Mouse (Mus musculus) neural tube, embryonic 14.5 days (tissue): ENCODE data around the gene Atp10a. TPM values are rescaled to one million over a fixed set of nuclear protein-coding genes. Genes with fewer than 3 reads are reported as not detected.

Experiments
- ATAC-seq: fragments of 200-750 bp; cut with Nextera tagmentation; 2 replicates; pipeline ENCODE4 v1.8.0; 2017; ENCODE audit warnings: low read depth, mild to moderate bottlenecking, moderate TSS enrichment, moderate library complexity
- H3K27ac ChIP-seq: fragments of 300-500 bp; sonication (generic); 2 replicates; pipeline ENCODE4 v1.5.1; 2014; ENCODE audit warnings: low read depth, mild to moderate bottlenecking, control low read depth, low read length, moderate library complexity, mixed read lengths
- H3K27me3 ChIP-seq: fragments of 300-500 bp; sonication (generic); 2 replicates; pipeline ENCODE4 v1.6.1; 2014; ENCODE audit warnings: low read length; ENCODE audit not compliant: control insufficient read depth, insufficient read depth
- H3K36me3 ChIP-seq: fragments of 300-500 bp; sonication (generic); 2 replicates; pipeline ENCODE4 v1.6.1; 2014; ENCODE audit warnings: low read length, mixed read lengths; ENCODE audit not compliant: control insufficient read depth, insufficient read depth
- H3K4me1 ChIP-seq: fragments of 300-500 bp; sonication (generic); 2 replicates; pipeline ENCODE4 v1.6.1; 2014; ENCODE audit warnings: low read length; ENCODE audit not compliant: control insufficient read depth, insufficient read depth
- H3K4me2 ChIP-seq: fragments of 300-500 bp; sonication (generic); 2 replicates; pipeline ENCODE4 v1.6.1; 2014; ENCODE audit warnings: mild to moderate bottlenecking, low read depth, low read length, control low read depth
- H3K4me3 ChIP-seq: fragments of 300-500 bp; sonication (generic); 2 replicates; pipeline ENCODE4 v1.5.1; 2014; ENCODE audit warnings: low read depth, low read length, control low read depth, mixed read lengths
- H3K9ac ChIP-seq: fragments of 300-500 bp; sonication (generic); replicated peaks from 2 replicates; pipeline ENCODE4 v1.6.1; 2014; ENCODE audit warnings: low read depth, mild to moderate bottlenecking, control low read depth, low read length, mixed read lengths
- H3K9me3 ChIP-seq: fragments of 300-500 bp; sonication (generic); 2 replicates; pipeline ENCODE4 v1.6.1; 2016; ENCODE audit warnings: low read length; ENCODE audit not compliant: control insufficient read depth
- WGBS: fragments of 180-500 bp; shearing (Covaris S2); extraction: QIAGEN DNeasy Blood & Tissue Kit; methylation state at CpG from one replicate; pipeline ENCODE4 v1.1.7; 2014; 5-methylcytosine and 5-hydroxymethylcytosine counted together
- polyA plus RNA-seq: library from polyadenylated mRNA; unstranded; fragments of >200 nt; fragmentation: Nextera tagmentation; extraction: Ambion mirVana; gene quantifications from 2 replicates; pipeline ENCODE4 v1.2.1, GENCODE M21; 2014

The Atp10a gene
- polyA plus RNA-seq, 1 experiment from 2014 or later = 1.6 TPM

GRCm38 (mm10) chr7:58677111-58677805, 21.3 kb downstream of the Atp10a start:
- Histone ChIP-seq H3K4me1 (no peaks in the 10 kb centered on the region), H3K9me3 (no peaks in the 10 kb centered on the region), H3K4me3 (no peak overlapping the region), H3K9ac (no peak overlapping the region), H3K27ac (no peak overlapping the region), H3K36me3 (no peaks in the 10 kb centered on the region), H3K27me3 (no peaks in the 10 kb centered on the region), H3K4me2 (no peak overlapping the region)
- 71% methylated on average over 5 of the region's 5 CpGs for WGBS
- no peak for ATAC-seq

DNA sequence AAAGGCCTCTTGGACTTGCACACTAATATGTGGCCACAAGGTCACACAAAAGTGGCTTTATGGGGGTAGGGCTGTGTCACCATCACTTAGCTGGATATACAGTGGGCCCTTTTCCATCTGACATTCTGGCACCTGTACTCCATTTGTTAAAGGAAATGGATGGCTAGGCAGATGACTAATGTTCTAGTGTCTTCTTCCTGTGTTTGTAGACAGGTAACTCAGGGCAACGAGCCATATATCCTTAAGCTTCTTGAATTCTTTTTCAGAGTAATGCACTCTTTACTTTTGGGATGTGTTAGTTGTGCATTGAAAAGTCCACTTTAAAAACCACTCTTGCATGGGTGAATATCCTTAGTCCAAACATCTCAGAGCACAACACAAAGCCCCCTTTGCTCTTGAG, 30.0 kb downstream of the Atp10a start:
- H3K9me3 ChIP-seq = no peaks in the 10 kb centered on the region
- H3K27me3 ChIP-seq = no peaks in the 10 kb centered on the region
- no peak for ATAC-seq
- no peak overlapping the region for H3K4me2 ChIP-seq
- no peak overlapping the region for H3K9ac ChIP-seq
- H3K4me3 ChIP-seq = no peak overlapping the region
- WGBS = 91% methylated on average over 1 of the region's 1 CpGs
- H3K36me3 ChIP-seq = no peaks in the 10 kb centered on the region
- H3K4me1 ChIP-seq = no peaks in the 10 kb centered on the region
- H3K27ac ChIP-seq = no peak overlapping the region

GRCm38 (mm10) chr7:58686573-58686972, 30.6 kb downstream of the Atp10a start:
- H3K36me3 ChIP-seq = no peaks in the 10 kb centered on the region
- H3K27ac ChIP-seq = no peak overlapping the region
- H3K9me3 ChIP-seq = no peaks in the 10 kb centered on the region
- 86% methylated on average over 5 of the region's 5 CpGs for WGBS
- ATAC-seq = no peak
- no peaks in the 10 kb centered on the region for H3K4me1 ChIP-seq
- H3K4me3 ChIP-seq = no peak overlapping the region
- no peak overlapping the region for H3K9ac ChIP-seq
- no peak overlapping the region for H3K4me2 ChIP-seq
- no peaks in the 10 kb centered on the region for H3K27me3 ChIP-seq

- Histone ChIP-seq H3K4me2 (no peak overlapping the region), H3K9me3 (no peaks in the 10 kb centered on the region), H3K27ac (no peak overlapping the region), H3K27me3 (no peaks in the 10 kb centered on the region), H3K9ac (no peak overlapping the region), H3K36me3 (no peaks in the 10 kb centered on the region), H3K4me1 (no peaks in the 10 kb centered on the region), H3K4me3 (no peak overlapping the region)
- 95% methylated on average over 2 of the region's 2 CpGs for WGBS
- no peak for ATAC-seq
These were observed 31.0 kb downstream of the Atp10a start for GRCm38 (mm10) chr7:58686997-58687396.

- no peaks in the 10 kb centered on the region for H3K9me3 ChIP-seq
- no peak overlapping the region for H3K4me3 ChIP-seq
- no peaks in the 10 kb centered on the region for H3K27me3 ChIP-seq
- WGBS = 81% methylated on average over 6 of the region's 6 CpGs
- ATAC-seq = no peak
- no peak overlapping the region for H3K9ac ChIP-seq
- H3K27ac ChIP-seq = no peak overlapping the region
- no peaks in the 10 kb centered on the region for H3K36me3 ChIP-seq
- H3K4me1 ChIP-seq = no peaks in the 10 kb centered on the region
- no peak overlapping the region for H3K4me2 ChIP-seq
These were observed 34.3 kb downstream of the Atp10a start for GRCm38 (mm10) chr7:58690069-58690923.

DNA sequence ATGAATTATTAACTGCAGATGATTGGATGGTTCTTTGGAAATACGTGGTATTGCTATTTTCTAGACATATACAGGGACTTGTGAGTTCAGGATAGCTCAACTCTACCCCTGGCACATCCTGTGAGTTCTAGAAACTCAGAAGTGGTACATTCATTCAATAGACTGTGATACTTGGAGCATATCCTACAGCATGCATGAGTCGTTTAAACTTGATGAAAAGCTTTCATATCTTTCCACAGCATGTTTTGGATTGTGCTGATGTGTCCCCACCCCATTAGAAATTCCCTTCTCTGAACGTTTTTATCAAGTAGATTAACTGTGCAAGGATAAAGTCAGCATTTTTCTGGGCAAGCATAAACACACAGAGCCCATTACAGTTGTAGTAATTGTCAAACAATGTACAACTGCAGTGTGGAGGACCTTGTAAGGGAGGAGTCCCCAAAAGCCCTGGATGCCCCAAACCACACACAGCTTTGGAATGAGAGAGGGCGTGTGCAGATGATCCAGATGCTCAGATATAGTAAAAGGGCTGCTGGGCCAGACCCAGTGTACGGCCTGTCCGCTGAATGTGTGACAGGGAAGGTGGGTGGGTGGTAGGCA, 35.1 kb downstream of the Atp10a start:
- H3K4me1 ChIP-seq = no peaks in the 10 kb centered on the region
- no peak for ATAC-seq

DNA sequence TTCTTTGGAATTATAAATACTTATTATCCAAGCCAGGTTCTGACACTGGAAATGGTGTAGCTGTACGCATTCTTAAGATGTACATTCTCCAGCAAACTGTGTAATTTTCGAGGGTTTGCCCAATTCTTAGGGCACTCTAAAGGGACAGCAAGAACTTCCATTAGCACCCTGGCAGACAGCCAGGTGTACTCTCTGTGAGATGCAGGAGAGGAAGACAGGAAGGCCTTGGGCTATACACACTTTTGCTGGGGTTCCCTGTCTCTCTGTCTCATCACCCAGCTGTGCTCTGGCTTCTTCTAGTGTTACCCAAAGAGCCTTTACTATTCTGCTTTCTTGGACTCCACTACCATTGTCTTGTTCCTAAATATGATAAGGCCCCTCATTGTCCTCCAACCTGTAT, 36.7 kb downstream of the Atp10a start:
- H3K27ac ChIP-seq = no peak overlapping the region
- H3K4me3 ChIP-seq = no peak overlapping the region
- H3K4me2 ChIP-seq = no peak overlapping the region
- no peak overlapping the region for H3K9ac ChIP-seq
- H3K4me1 ChIP-seq = no peaks in the 10 kb centered on the region
- no peaks in the 10 kb centered on the region for H3K27me3 ChIP-seq
- H3K9me3 ChIP-seq = no peaks in the 10 kb centered on the region
- WGBS = 81% methylated on average over 2 of the region's 2 CpGs
- ATAC-seq = no peak; the same call in 1 of the 2 replicates
- H3K36me3 ChIP-seq = no peaks in the 10 kb centered on the region

More for the DNA sequence above, 35.1 kb downstream of the Atp10a start:
- 86% methylated on average over 6 of the region's 6 CpGs for WGBS
- H3K27ac ChIP-seq = no peak overlapping the region
- no peak overlapping the region for H3K4me2 ChIP-seq
- H3K27me3 ChIP-seq = no peaks in the 10 kb centered on the region
- no peaks in the 10 kb centered on the region for H3K36me3 ChIP-seq
- H3K9me3 ChIP-seq = no peaks in the 10 kb centered on the region
- no peak overlapping the region for H3K4me3 ChIP-seq
- H3K9ac ChIP-seq = no peak overlapping the region

DNA sequence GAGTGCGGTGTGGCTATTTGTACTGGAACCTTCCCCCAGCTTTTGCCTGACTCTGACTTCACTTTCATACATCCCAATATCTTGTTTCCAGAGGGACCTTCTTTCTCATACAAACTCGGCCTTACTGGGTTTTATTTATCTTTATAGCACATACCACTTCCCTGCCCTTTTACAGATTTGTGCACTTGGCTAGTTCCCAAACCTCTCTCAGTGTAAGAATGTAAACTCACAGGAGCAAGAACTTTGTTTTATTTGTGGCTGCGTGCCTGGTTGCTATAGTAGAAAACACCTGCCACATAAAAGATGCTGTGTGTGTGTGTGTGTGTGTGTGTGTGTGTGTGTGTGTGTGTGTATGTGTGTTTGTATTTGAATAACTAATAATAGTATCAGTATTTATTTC, 37.4 kb downstream of the Atp10a start:
- 52% methylated on average over 3 of the region's 3 CpGs for WGBS
- ATAC-seq = no peak
- H3K36me3 ChIP-seq = no peaks in the 10 kb centered on the region
- H3K27ac ChIP-seq = no peak overlapping the region
- no peaks in the 10 kb centered on the region for H3K9me3 ChIP-seq
- no peaks in the 10 kb centered on the region for H3K4me1 ChIP-seq
- H3K4me3 ChIP-seq = no peak overlapping the region
- no peak overlapping the region for H3K9ac ChIP-seq
- no peaks in the 10 kb centered on the region for H3K27me3 ChIP-seq
- H3K4me2 ChIP-seq = no peak overlapping the region

DNA sequence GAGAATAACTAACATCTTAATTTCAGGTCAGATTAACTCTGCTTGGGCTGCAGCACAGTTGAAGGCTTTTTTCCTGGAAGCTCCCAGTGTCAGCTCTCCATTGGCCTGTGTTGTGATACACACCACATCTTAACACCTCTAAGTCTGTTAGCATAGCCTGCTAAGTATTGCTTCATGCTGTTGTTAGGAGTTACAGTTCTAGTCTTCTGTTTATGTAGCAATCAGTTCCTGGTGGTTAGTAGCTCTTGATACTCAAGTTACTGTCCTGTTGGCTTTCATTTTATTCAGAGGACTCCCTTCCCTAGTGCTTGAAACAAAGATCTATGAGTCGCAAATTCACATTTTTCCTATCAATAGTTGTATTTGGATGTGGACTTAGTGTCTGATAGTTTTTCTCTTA, 39.7 kb downstream of the Atp10a start:
- Histone ChIP-seq H3K27me3 (no peaks in the 10 kb centered on the region), H3K36me3 (no peaks in the 10 kb centered on the region), H3K9me3 (no peaks in the 10 kb centered on the region), H3K4me3 (no peak overlapping the region), H3K4me2 (no peak overlapping the region), H3K9ac (no peak overlapping the region), H3K27ac (no peak overlapping the region), H3K4me1 (no peaks in the 10 kb centered on the region)
- ATAC-seq = no peak
- 95% methylated on average over 1 of the region's 1 CpGs for WGBS
